Mouse (Mus musculus) erythroblast, adult 5-6 weeks (primary cell): ENCODE results near the gene Ap2m1. TPM values are rescaled to one million over a fixed set of nuclear protein-coding genes. Genes with fewer than 3 reads are reported as not detected.

ENCODE experiments used
- ATAC-seq: replicated peaks from 2 replicates; pipeline ENCODE4 v1.8.0; 2016; ENCODE audit warnings: moderate number of reproducible peaks, mild to moderate bottlenecking, moderate TSS enrichment, inconsistent platforms; ENCODE audit not compliant: poor library complexity, low FRiP score, severe bottlenecking
- total RNA-seq, 2 experiments: library from RNA; stranded (forward) in 1 of 2; stranded (reverse) in 1 of 2; fragments of 150-400 nt in 1 of 2; fragments of 200-764, 138-1000 nt in 1 of 2; gene quantifications; 2 replicates each; pipeline versions ENCODE4 v1.2.3 to v1.2.4; 2015 to 2017; ENCODE audit warnings: low replicate concordance in 2 of 2

Ap2m1 gene
- total RNA-seq, 2 experiments from 2014 or later, result 81.1 to 125 TPM

- no peak for ATAC-seq
Measured at GRCm38 (mm10) chr16:20589939-20590679, 54.8 kb downstream of the Ap2m1 start.

DNA sequence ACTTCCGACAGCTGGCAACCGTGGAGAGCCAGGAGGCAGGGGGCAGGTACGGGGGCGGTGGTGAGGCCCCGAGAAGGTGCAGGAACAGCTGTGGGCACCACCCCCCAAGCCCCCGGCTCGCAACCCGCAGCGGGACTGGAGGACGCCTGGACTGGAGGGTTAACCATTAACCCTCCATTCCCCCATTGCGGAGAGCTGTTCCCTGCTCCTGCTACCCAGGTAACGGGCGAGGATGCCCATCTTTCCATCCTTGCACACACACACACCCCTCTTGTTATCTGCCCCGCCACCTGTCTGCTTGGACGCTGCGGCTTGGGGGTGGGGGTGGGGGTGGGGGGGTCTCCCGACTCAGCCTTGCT is 55.4 kb downstream of the Ap2m1 start:
- ATAC-seq, result no peak

DNA sequence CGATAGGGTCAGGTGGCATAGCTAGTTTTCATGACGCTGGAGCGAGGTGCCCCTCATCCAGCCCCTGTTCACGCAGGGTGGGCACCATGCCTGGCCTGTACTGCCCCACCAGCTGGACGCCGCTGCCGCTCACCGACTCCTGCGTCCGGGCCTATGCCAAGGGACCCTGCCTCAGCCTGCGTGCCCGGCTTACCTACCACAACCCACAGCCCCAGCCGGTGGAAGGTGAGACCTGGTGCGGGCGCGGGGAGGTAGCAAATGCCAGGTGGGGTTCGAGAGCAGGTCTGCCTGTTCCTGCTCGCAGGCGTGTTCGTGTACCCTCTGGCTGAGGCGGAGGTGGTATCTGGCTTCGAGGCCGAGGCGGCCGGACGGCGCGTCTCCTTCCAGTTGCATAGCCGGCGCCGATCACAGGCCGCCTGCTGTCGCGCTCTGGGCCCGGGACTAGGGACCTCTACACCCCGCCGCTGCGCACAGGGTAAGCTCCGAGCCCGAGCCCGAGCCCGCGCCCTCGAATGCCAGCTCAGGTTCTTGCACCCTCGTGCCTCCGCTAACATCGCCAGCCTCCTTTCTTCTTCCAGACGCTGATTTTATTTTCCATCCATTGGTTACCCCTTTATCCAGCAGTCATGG is 55.9 kb downstream of the Ap2m1 start:
- no peak for ATAC-seq

Other genes with a start within 250 kb of the Ap2m1 start
- 31.3 and 47.3 TPM in 2 replicates for gene Parl, start 233.1 kb upstream of the Ap2m1 start, total RNA-seq (2015; ENCODE audit: low replicate concordance)
- 7.1 and 30.9 TPM in 2 replicates for gene Parl, start 233.1 kb upstream of the Ap2m1 start, total RNA-seq (2017; ENCODE audit: low replicate concordance)
- gene Cyp2ab1, start 210.1 kb upstream of the Ap2m1 start, total RNA-seq (2015; ENCODE audit: low replicate concordance), result 1.3 TPM in 1 of 2 replicates, not detected in the other
- 0.77 and 1.5 TPM in 2 replicates for gene Cyp2ab1, start 210.1 kb upstream of the Ap2m1 start, total RNA-seq (2017; ENCODE audit: low replicate concordance)
- 26.8 and 30.0 TPM in 2 replicates for gene Abcc5, start 109.1 kb upstream of the Ap2m1 start, total RNA-seq (2015; ENCODE audit: low replicate concordance)
- 32.8 and 56.3 TPM in 2 replicates for gene Abcc5, start 109.1 kb upstream of the Ap2m1 start, total RNA-seq (2017; ENCODE audit: low replicate concordance)
- gene Eif2b5, start 36.7 kb upstream of the Ap2m1 start, total RNA-seq (2015; ENCODE audit: low replicate concordance), result 7.7 and 10.4 TPM in 2 replicates
- gene Eif2b5, start 36.7 kb upstream of the Ap2m1 start, total RNA-seq (2017; ENCODE audit: low replicate concordance), result 9.1 and 14.1 TPM in 2 replicates
- gene Dvl3, start 18.5 kb upstream of the Ap2m1 start, total RNA-seq (2015; ENCODE audit: low replicate concordance), result 3.8 and 10.0 TPM in 2 replicates
- 1.1 and 1.7 TPM in 2 replicates for gene Dvl3, start 18.5 kb upstream of the Ap2m1 start, total RNA-seq (2017; ENCODE audit: low replicate concordance)
- 8.2 and 11.0 TPM in 2 replicates for gene Abcf3, start 13.1 kb downstream of the Ap2m1 start, total RNA-seq (2015; ENCODE audit: low replicate concordance)
- 8.9 and 24.7 TPM in 2 replicates for gene Abcf3, start 13.1 kb downstream of the Ap2m1 start, total RNA-seq (2017; ENCODE audit: low replicate concordance)
- gene Vwa5b2, start 54.0 kb downstream of the Ap2m1 start, total RNA-seq (2015; ENCODE audit: low replicate concordance), result not detected in 2 replicates
- not detected in 2 replicates for gene Vwa5b2, start 54.0 kb downstream of the Ap2m1 start, total RNA-seq (2017; ENCODE audit: low replicate concordance)
- gene Eef1akmt4, start 76.1 kb downstream of the Ap2m1 start, total RNA-seq (2015; ENCODE audit: low replicate concordance), result 8.2 and 10.6 TPM in 2 replicates
- 0.60 and 0.98 TPM in 2 replicates for gene Eef1akmt4, start 76.1 kb downstream of the Ap2m1 start, total RNA-seq (2017; ENCODE audit: low replicate concordance)
- gene Gm49333, start 76.1 kb downstream of the Ap2m1 start, total RNA-seq (2015; ENCODE audit: low replicate concordance), result not detected in 2 replicates
- gene Gm49333, start 76.1 kb downstream of the Ap2m1 start, total RNA-seq (2017; ENCODE audit: low replicate concordance), result not detected in 2 replicates
- gene Alg3, start 76.3 kb downstream of the Ap2m1 start, total RNA-seq (2015; ENCODE audit: low replicate concordance), result 7.7 and 22.7 TPM in 2 replicates
- 1.4 TPM in 1 of 2 replicates, not detected in the other for gene Alg3, start 76.3 kb downstream of the Ap2m1 start, total RNA-seq (2017; ENCODE audit: low replicate concordance)
- not detected in 2 replicates for gene Camk2n2, start 85.8 kb downstream of the Ap2m1 start, total RNA-seq (2015; ENCODE audit: low replicate concordance)
- 0.94 TPM in 1 of 2 replicates, not detected in the other for gene Camk2n2, start 85.8 kb downstream of the Ap2m1 start, total RNA-seq (2017; ENCODE audit: low replicate concordance)
- gene Ece2, start 94.3 kb downstream of the Ap2m1 start, total RNA-seq (2015; ENCODE audit: low replicate concordance), result not detected in 2 replicates
- gene Ece2, start 94.3 kb downstream of the Ap2m1 start, total RNA-seq (2017; ENCODE audit: low replicate concordance), result not detected in 2 replicates
- 27.9 and 60.4 TPM in 2 replicates for gene Psmd2, start 116.2 kb downstream of the Ap2m1 start, total RNA-seq (2015; ENCODE audit: low replicate concordance)
- 82.0 and 97.2 TPM in 2 replicates for gene Psmd2, start 116.2 kb downstream of the Ap2m1 start, total RNA-seq (2017; ENCODE audit: low replicate concordance)
- gene Eif4g1, start 132.8 kb downstream of the Ap2m1 start, total RNA-seq (2015; ENCODE audit: low replicate concordance), result 60.1 and 64.6 TPM in 2 replicates
- 71.0 and 76.1 TPM in 2 replicates for gene Eif4g1, start 132.8 kb downstream of the Ap2m1 start, total RNA-seq (2017; ENCODE audit: low replicate concordance)
- gene Fam131a, start 157.8 kb downstream of the Ap2m1 start, total RNA-seq (2015; ENCODE audit: low replicate concordance), result not detected in 2 replicates
- 0.26 and 0.70 TPM in 2 replicates for gene Fam131a, start 157.8 kb downstream of the Ap2m1 start, total RNA-seq (2017; ENCODE audit: low replicate concordance)
- gene Polr2h, start 182.2 kb downstream of the Ap2m1 start, total RNA-seq (2015; ENCODE audit: low replicate concordance), result 7.9 and 15.9 TPM in 2 replicates
- 4.0 and 4.3 TPM in 2 replicates for gene Polr2h, start 182.2 kb downstream of the Ap2m1 start, total RNA-seq (2017; ENCODE audit: low replicate concordance)
- gene Clcn2, start 182.3 kb downstream of the Ap2m1 start, total RNA-seq (2015; ENCODE audit: low replicate concordance), result 1.7 and 5.0 TPM in 2 replicates
- 3.3 and 8.9 TPM in 2 replicates for gene Clcn2, start 182.3 kb downstream of the Ap2m1 start, total RNA-seq (2017; ENCODE audit: low replicate concordance)
- gene Chrd, start 197.6 kb downstream of the Ap2m1 start, total RNA-seq (2015; ENCODE audit: low replicate concordance), result not detected in 2 replicates
- not detected in 2 replicates for gene Chrd, start 197.6 kb downstream of the Ap2m1 start, total RNA-seq (2017; ENCODE audit: low replicate concordance)
- gene Thpo, start 199.0 kb downstream of the Ap2m1 start, total RNA-seq (2015; ENCODE audit: low replicate concordance), result not detected in 2 replicates
- not detected in 2 replicates for gene Thpo, start 199.0 kb downstream of the Ap2m1 start, total RNA-seq (2017; ENCODE audit: low replicate concordance)